Mouse (Mus musculus) cerebellum, adult 2 months (tissue): ENCODE results near the gene Abhd12.

Experiments
- CTCF ChIP-seq: fragments of 200-500 bp; IDR thresholded peaks from 2 replicates; pipeline ENCODE4 v1.5.1; 2011; ENCODE audit warnings: low read depth, mild to moderate bottlenecking, control low read depth, low read length, moderate library complexity, borderline replicate concordance; ENCODE audit not compliant: insufficient read depth
- POLR2A ChIP-seq: fragments of 200-500 bp; IDR thresholded peaks from 2 replicates; pipeline ENCODE4 v1.6.1; 2011; ENCODE audit warnings: low read length, control low read depth, borderline replicate concordance; ENCODE audit not compliant: insufficient read depth

GRCm38 (mm10) chr2:150874508-150874907 is 30.0 kb downstream of the Abhd12 start:
- no peak for TF ChIP-seq POLR2A
- no peak for TF ChIP-seq CTCF
